Mouse (Mus musculus) midbrain, embryonic 11.5 days (tissue): ENCODE data around the gene Alcam. TPM values are rescaled to one million over a fixed set of nuclear protein-coding genes. Genes with fewer than 3 reads are reported as not detected.
A peak's percentile ranks its signal among the peaks of the same experiment; 100 is the strongest.

Experiments
- ATAC-seq: fragments of 200-750 bp; cut with Nextera tagmentation; 2 replicates; pipeline ENCODE4 v1.8.0; 2017; ENCODE audit warnings: moderate TSS enrichment, moderate library complexity; ENCODE audit not compliant: low FRiP score
- DNase-seq: peaks from one replicate; pipeline ENCODE4 v3.0.0; 2015; ENCODE audit warnings: low spot score; ENCODE audit errors: missing footprints
- H3K27ac ChIP-seq: fragments of 300-500 bp; sonication (generic); 2 replicates; pipeline ENCODE4 v1.5.1; 2014; ENCODE audit warnings: low read depth, low read length
- H3K27me3 ChIP-seq: fragments of 300-500 bp; sonication (generic); 2 replicates; pipeline ENCODE4 v1.6.1; 2014; ENCODE audit warnings: mild to moderate bottlenecking, low read length, moderate library complexity, mixed read lengths; ENCODE audit not compliant: control insufficient read depth, insufficient read depth
- H3K36me3 ChIP-seq: fragments of 300-500 bp; sonication (generic); 2 replicates; pipeline ENCODE4 v1.6.1; 2014; ENCODE audit warnings: mild to moderate bottlenecking, low read length, moderate library complexity, mixed read lengths; ENCODE audit not compliant: control insufficient read depth, insufficient read depth
- H3K4me1 ChIP-seq: fragments of 300-500 bp; sonication (generic); 2 replicates; pipeline ENCODE4 v1.6.1; 2014; ENCODE audit warnings: low read length; ENCODE audit not compliant: control insufficient read depth, insufficient read depth
- H3K4me2 ChIP-seq: fragments of 300-500 bp; sonication (generic); 2 replicates; pipeline ENCODE4 v1.6.1; 2014; ENCODE audit warnings: mild to moderate bottlenecking, moderate library complexity
- H3K4me3 ChIP-seq: fragments of 300-500 bp; sonication (generic); 2 replicates; pipeline ENCODE4 v1.5.1; 2014; ENCODE audit warnings: low read depth, low read length
- H3K9ac ChIP-seq: fragments of 300-500 bp; sonication (generic); 2 replicates; pipeline ENCODE4 v1.6.1; 2014; ENCODE audit warnings: low read length
- H3K9me3 ChIP-seq: fragments of 300-500 bp; sonication (generic); 2 replicates; pipeline ENCODE4 v1.6.1; 2016; ENCODE audit warnings: low read length; ENCODE audit not compliant: control insufficient read depth
- WGBS: fragments of 180-500 bp; shearing (Covaris S2); extraction: QIAGEN DNeasy Blood & Tissue Kit; methylation state at CpG from one replicate; pipeline ENCODE4 v1.1.7; 2014; 5-methylcytosine and 5-hydroxymethylcytosine counted together
- polyA plus RNA-seq: library from polyadenylated mRNA; unstranded; fragments of >200 nt; fragmentation: Nextera tagmentation; extraction: Ambion mirVana; gene quantifications from 2 replicates; pipeline ENCODE4 v1.2.1, GENCODE M21; 2014

Alcam gene
- polyA plus RNA-seq, 1 experiment from 2014 or later = 44.2 TPM

- 89% methylated on average over 3 of the region's 3 CpGs for WGBS
- Histone ChIP-seq H3K36me3 (no peaks in the 10 kb centered on the region), H3K4me2 (no peak overlapping the region), H3K4me3 (no peak overlapping the region), H3K9me3 (no peaks in the 10 kb centered on the region), H3K4me1 (no peaks in the 10 kb centered on the region), H3K27me3 (no peaks in the 10 kb centered on the region), H3K9ac (no peak overlapping the region), H3K27ac (no peak overlapping the region)
- DNase-seq (no peak), ATAC-seq (no peak)
Measured at GRCm38 (mm10) chr16:52399112-52399511, 54.8 kb downstream of the Alcam start.

GRCm38 (mm10) chr16:52386781-52387300, 67.0 kb downstream of the Alcam start:
- H3K9ac ChIP-seq = no peak overlapping the region
- no peak overlapping the region for H3K4me3 ChIP-seq
- no peaks in the 10 kb centered on the region for H3K9me3 ChIP-seq
- H3K4me1 ChIP-seq = no peaks in the 10 kb centered on the region
- 72% methylated on average over 5 of the region's 5 CpGs for WGBS
- peak; percentile 75 for DNase-seq
- H3K27ac ChIP-seq = no peak overlapping the region
- ATAC-seq = no peak
- no peak overlapping the region for H3K4me2 ChIP-seq
- no peaks in the 10 kb centered on the region for H3K36me3 ChIP-seq
- H3K27me3 ChIP-seq = no peaks in the 10 kb centered on the region

GRCm38 (mm10) chr16:52383456-52384185, 70.3 kb downstream of the Alcam start:
- H3K9ac ChIP-seq = no peak overlapping the region
- H3K4me3 ChIP-seq = no peak overlapping the region
- H3K9me3 ChIP-seq = no peaks in the 10 kb centered on the region
- 71% methylated on average over 13 of the region's 13 CpGs for WGBS
- H3K4me2 ChIP-seq = no peak overlapping the region
- H3K27ac ChIP-seq = no peak overlapping the region
- no peaks in the 10 kb centered on the region for H3K4me1 ChIP-seq
- ATAC-seq (no peak), DNase-seq (no peak)
- H3K27me3 ChIP-seq = no peaks in the 10 kb centered on the region
- H3K36me3 ChIP-seq = no peaks in the 10 kb centered on the region

DNA sequence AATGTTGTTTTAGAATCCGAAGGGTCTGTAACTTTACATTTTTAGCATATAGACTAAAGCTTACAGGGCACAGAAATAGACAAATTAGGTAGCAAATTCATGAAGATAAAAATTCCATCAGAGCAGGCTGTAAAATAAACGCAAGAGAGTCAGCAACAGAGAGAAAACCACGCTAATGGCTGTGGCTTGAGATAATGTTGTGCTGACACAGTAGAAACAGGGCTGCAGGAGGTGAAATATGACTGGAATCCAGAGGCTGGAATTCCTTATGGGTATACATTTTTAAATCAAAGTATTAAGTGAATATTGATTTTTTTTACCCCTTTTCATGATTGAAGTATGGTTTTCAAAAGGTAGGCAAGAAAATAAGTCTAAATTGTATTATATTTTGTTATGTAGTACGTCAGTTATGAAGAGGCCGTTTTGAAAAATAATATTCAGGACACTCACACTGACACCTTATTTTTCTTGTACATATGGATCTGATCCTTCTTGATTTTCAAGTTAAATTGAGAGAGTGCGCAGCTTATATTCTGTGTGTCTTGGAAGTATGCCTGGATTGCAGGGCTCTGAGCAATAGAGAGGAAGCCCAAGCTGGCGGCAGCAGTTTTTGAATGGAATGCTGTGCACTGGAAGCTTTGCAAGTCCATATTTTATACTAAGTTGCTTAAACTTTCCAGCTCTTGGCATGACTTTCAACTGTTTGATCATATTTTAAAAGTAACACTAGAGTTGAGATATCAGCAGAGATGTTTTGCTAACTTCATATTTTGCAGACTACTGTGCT, 74.9 kb downstream of the Alcam start:
- DNase-seq (no peak), ATAC-seq (no peak)
- WGBS = 84% methylated on average over 7 of the region's 7 CpGs
- H3K4me2 ChIP-seq = no peak overlapping the region
- H3K4me1 ChIP-seq = no peaks in the 10 kb centered on the region
- no peak overlapping the region for H3K27ac ChIP-seq
- no peaks in the 10 kb centered on the region for H3K36me3 ChIP-seq
- H3K9ac ChIP-seq = no peak overlapping the region
- no peaks in the 10 kb centered on the region for H3K27me3 ChIP-seq
- H3K4me3 ChIP-seq = no peak overlapping the region
- no peaks in the 10 kb centered on the region for H3K9me3 ChIP-seq

DNA sequence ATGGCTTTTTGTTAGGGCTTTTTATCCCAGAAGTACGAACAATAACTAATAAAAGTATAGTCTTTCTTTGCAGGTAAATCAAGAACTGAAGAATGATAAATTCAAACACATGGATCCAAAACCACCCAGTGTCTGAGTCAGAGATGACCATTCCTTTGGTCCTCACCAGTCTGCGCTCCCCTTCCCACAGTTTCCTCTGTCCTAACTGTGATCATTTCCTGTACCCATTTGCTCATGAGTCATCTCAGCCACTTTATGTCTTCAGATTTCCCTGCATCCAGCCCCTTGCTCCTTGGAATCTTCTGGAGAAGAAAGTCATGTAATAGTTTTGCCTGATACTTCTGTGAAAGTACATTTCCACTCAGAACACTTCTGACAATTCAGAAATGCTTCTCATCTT, 77.0 kb downstream of the Alcam start:
- Histone ChIP-seq H3K27me3 (no peaks in the 10 kb centered on the region), H3K4me1 (no peaks in the 10 kb centered on the region), H3K4me2 (no peak overlapping the region), H3K36me3 (no peaks in the 10 kb centered on the region), H3K27ac (no peak overlapping the region), H3K9me3 (no peaks in the 10 kb centered on the region), H3K9ac (no peak overlapping the region), H3K4me3 (no peak overlapping the region)
- no peak for DNase-seq
- 82% methylated on average over 2 of the region's 2 CpGs for WGBS
- ATAC-seq = no peak

DNA sequence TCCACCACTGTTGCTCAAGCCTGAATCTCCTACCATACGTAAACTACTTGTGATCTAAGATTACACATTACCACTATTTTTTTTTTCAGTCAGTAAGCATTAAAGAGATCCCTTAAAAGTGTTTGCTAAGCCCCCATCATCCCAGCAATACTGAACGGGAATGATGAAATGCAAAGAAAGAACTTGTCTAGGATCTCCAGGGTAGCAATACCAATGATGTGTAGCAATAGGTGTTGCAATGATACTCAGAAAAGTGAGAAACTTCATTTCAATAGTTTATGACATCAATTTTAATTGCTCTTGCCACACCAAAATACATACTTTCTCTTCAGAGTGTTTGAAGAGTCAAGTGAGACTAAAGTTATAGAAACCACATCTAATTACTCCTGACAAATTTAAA, 81.9 kb downstream of the Alcam start:
- no peak for ATAC-seq
- Histone ChIP-seq H3K9ac (no peak overlapping the region), H3K27me3 (no peaks in the 10 kb centered on the region), H3K4me1 (no peaks in the 10 kb centered on the region), H3K36me3 (no peaks in the 10 kb centered on the region), H3K4me2 (no peak overlapping the region), H3K27ac (no peak overlapping the region), H3K4me3 (no peak overlapping the region), H3K9me3 (no peaks in the 10 kb centered on the region)
- WGBS = 86% methylated on average over 2 of the region's 2 CpGs
- DNase-seq = no peak

DNA sequence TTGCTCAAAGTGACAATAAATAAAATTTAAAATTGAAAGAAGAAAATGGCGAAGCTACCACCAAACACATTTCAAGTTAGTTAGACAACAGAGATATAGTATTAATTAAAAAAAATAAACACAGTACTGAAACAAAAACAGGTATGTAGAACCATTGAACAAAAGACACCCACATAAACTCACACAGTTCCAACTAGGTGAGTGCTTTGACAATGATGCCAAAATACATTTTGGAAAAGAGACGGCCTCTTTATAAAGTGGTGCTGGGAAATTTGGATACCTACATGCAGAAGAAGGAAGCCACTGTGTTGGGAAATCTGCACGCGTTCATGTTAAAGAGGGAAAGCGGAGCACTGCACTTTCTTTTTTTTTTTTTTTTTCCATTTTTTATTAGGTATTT, 85.4 kb downstream of the Alcam start:
- H3K27me3 ChIP-seq = no peaks in the 10 kb centered on the region
- H3K4me3 ChIP-seq = no peak overlapping the region
- H3K9ac ChIP-seq = no peak overlapping the region
- no peaks in the 10 kb centered on the region for H3K4me1 ChIP-seq
- H3K4me2 ChIP-seq = no peak overlapping the region
- H3K36me3 ChIP-seq = no peaks in the 10 kb centered on the region
- no peaks in the 10 kb centered on the region for H3K9me3 ChIP-seq
- H3K27ac ChIP-seq = no peak overlapping the region
- 98% methylated on average over 5 of the region's 5 CpGs for WGBS
- ATAC-seq (no peak), DNase-seq (no peak)

GRCm38 (mm10) chr16:52366915-52367314, 87.0 kb downstream of the Alcam start:
- Histone ChIP-seq H3K27me3 (no peaks in the 10 kb centered on the region), H3K4me1 (no peaks in the 10 kb centered on the region), H3K4me3 (no peak overlapping the region), H3K9me3 (no peaks in the 10 kb centered on the region), H3K9ac (no peak overlapping the region), H3K27ac (no peak overlapping the region), H3K4me2 (no peak overlapping the region), H3K36me3 (no peaks in the 10 kb centered on the region)
- ATAC-seq (no peak), DNase-seq (no peak)
- WGBS = 92% methylated on average over 4 of the region's 4 CpGs

- H3K9me3 ChIP-seq = no peaks in the 10 kb centered on the region
- WGBS = 87% methylated on average over 4 of the region's 4 CpGs
- no peak for ATAC-seq
- no peaks in the 10 kb centered on the region for H3K36me3 ChIP-seq
- H3K27me3 ChIP-seq = no peaks in the 10 kb centered on the region
- no peaks in the 10 kb centered on the region for H3K4me1 ChIP-seq
- DNase-seq = no peak
- H3K27ac ChIP-seq = no peak overlapping the region
- H3K4me2 ChIP-seq = no peak overlapping the region
- H3K4me3 ChIP-seq = no peak overlapping the region
- no peak overlapping the region for H3K9ac ChIP-seq
Measured at GRCm38 (mm10) chr16:52363944-52364511, 89.8 kb downstream of the Alcam start.
